Mouse (Mus musculus) hematopoietic multipotent progenitor cell, adult 10-12 weeks (in vitro differentiated cells): ENCODE measurements around the gene 2900011O08Rik. TPM values are rescaled to one million over a fixed set of nuclear protein-coding genes. Genes with fewer than 3 reads are reported as not detected.

Source experiments
- polyA plus RNA-seq: library from polyadenylated mRNA; stranded (reverse); fragments of >175 nt; gene quantifications from 2 replicates; pipeline ENCODE4 v1.2.3, GENCODE M21; 2012; ENCODE audit warnings: low replicate concordance

The 2900011O08Rik gene
- not detected in 2 replicates for polyA plus RNA-seq

GRCm38 (mm10) chr16:13986574-13987478 is at the start of gene 2900011O08Rik, which contains the start of gene Ifitm7:
Gene 2900011O08Rik, plus strand, starts transcription at chr16:13986604.
Gene Ifitm7, minus strand, starts transcription at chr16:13986888.

Other genes with a start within 250 kb of the 2900011O08Rik start
- gene Rrn3, start 205.9 kb upstream of the 2900011O08Rik start, polyA plus RNA-seq, result 5.7 and 11.1 TPM in 2 replicates
- 25.6 and 32.2 TPM in 2 replicates for gene Ntan1, start 167.8 kb upstream of the 2900011O08Rik start, polyA plus RNA-seq
- gene Pdxdc1, start 83.5 kb upstream of the 2900011O08Rik start, polyA plus RNA-seq, result 19.8 and 24.4 TPM in 2 replicates
- 0.05 and 0.15 TPM in 2 replicates for gene Mpv17l, start 83.4 kb upstream of the 2900011O08Rik start, polyA plus RNA-seq
- gene Ifitm7, start 284 bp downstream of the 2900011O08Rik start, polyA plus RNA-seq, result not detected in 2 replicates
- 11.8 and 27.2 TPM in 2 replicates for gene Nde1, start 176.7 kb downstream of the 2900011O08Rik start, polyA plus RNA-seq
- 3.9 and 8.3 TPM in 2 replicates for gene Marf1, start 176.7 kb downstream of the 2900011O08Rik start, polyA plus RNA-seq